Mouse (Mus musculus): Measurements from ENCODE around the gene Vmn1r32. TPM values are rescaled to one million over a fixed set of nuclear protein-coding genes. Genes with fewer than 3 reads are reported as not detected.
A peak's percentile ranks its signal among the peaks of the same experiment; 100 is the strongest.

Gene Vmn1r32
- total RNA-seq (2014; rRNA removed; ENCODE audit: low replicate concordance) (not detected in 2 replicates), polyA plus RNA-seq (2015; fragmentation: Nextera tagmentation; extraction: Ambion mirVana) (not detected in 2 replicates)

- TF ChIP-seq EP300 (IDR thresholded peaks at IDR 0.05; ENCODE audit: low read depth) (no peak), CTCF (IDR thresholded peaks at IDR 0.05; ENCODE audit: low read depth) (no peak)
- Histone ChIP-seq H3K27ac (ENCODE audit: low read depth) (no peak within 1 kb of the TSS), H3K9ac (replicated peaks; ENCODE audit: low read depth, low read length) (no peak within 1 kb of the TSS), H3K4me2 (ENCODE audit: low read depth, low read length) (no peak within 1 kb of the TSS), H3K36me3 (replicated peaks; ENCODE audit: control insufficient read depth, insufficient read depth, low read length) (no peaks in the 10 kb centered on the region), H3K9me3 (replicated peaks; ENCODE audit: control insufficient read depth, low read length) (no peaks in the 10 kb centered on the region), H3K27me3 (ENCODE audit: control insufficient read depth, insufficient read depth, low read length) (no peaks in the 10 kb centered on the region), H3K4me1 (ENCODE audit: control insufficient read depth, insufficient read depth) (no peaks in the 10 kb centered on the region), H3K4me3 (ENCODE audit: low read depth, low read length) (no peak within 1 kb of the TSS)
- ATAC-seq (ENCODE audit: insufficient read depth, low read depth) (no peak), DNase-seq (ENCODE audit: low spot score) (no peak)
- 69% methylated on average over 1 of the region's 1 CpGs for whole genome bisulfite sequencing
These were observed at the start of gene Vmn1r32 for GRCm38 (mm10) chr6:66559996-66560395. Gene Vmn1r32, minus strand, starts transcription at chr6:66560096.

DNA sequence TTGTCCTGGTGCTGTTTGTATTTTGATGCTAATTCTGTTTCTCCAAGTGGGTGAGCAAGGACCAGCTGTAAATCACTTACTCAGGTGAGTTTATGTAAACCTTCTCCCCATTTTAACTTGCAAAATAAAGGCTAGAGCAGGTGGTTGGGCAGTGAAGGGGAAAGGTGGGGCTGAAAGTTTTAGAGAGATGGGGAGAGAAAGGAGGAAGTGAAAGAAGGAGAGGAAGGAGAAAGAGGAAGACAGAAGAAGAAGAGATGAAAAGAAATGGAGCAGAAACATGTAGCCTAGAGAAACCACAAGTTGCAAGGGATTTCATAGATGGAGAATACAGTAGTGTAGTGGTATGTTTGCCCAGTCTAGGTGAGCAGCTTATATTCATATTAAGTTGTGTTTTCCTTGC lies 35.9 kb upstream of the Vmn1r32 start:
- no peak overlapping the region for H3K4me2 ChIP-seq (ENCODE audit: low read depth, low read length)
- H3K9ac ChIP-seq (replicated peaks; ENCODE audit: low read depth, low read length): no peak overlapping the region
- no peaks in the 10 kb centered on the region for H3K27me3 ChIP-seq (ENCODE audit: control insufficient read depth, insufficient read depth, low read length)
- ATAC-seq (ENCODE audit: insufficient read depth, low read depth) (no peak), DNase-seq (ENCODE audit: low spot score) (no peak)
- no peak overlapping the region for H3K4me3 ChIP-seq (ENCODE audit: low read depth, low read length)
- no peak for TF ChIP-seq EP300 (IDR thresholded peaks at IDR 0.05; ENCODE audit: low read depth)
- no peak for TF ChIP-seq CTCF (IDR thresholded peaks at IDR 0.05; ENCODE audit: low read depth)
- no peaks in the 10 kb centered on the region for H3K36me3 ChIP-seq (replicated peaks; ENCODE audit: control insufficient read depth, insufficient read depth, low read length)
- no peaks in the 10 kb centered on the region for H3K9me3 ChIP-seq (replicated peaks; ENCODE audit: control insufficient read depth, low read length)
- H3K4me1 ChIP-seq (ENCODE audit: control insufficient read depth, insufficient read depth): no peaks in the 10 kb centered on the region
- no peak overlapping the region for H3K27ac ChIP-seq (ENCODE audit: low read depth)

DNA sequence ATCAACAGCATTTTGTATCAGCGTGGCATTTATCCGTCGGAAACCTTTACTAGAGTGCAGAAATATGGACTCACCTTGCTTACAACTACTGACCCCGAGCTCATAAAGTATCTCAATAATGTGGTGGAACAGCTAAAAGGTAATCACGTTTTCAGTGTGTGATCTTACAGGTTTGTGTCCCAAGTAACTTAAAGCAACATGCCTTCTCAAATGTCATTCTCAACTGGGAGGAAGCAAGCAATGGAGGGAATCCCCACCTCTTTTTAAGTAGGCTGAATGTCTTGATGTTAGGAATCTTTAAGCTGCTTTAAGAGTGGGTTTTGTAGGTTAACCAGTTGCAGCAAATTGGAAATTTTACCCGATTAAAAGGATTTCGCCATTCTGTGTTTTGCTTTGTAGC lies 23.9 kb downstream of the Vmn1r32 start:
- no peak for ATAC-seq (ENCODE audit: insufficient read depth, low read depth)
- Histone ChIP-seq H3K9ac (replicated peaks; ENCODE audit: low read depth, low read length) (peak overlapping the region; percentile 55), H3K27ac (ENCODE audit: low read depth) (no peak overlapping the region), H3K27me3 (ENCODE audit: control insufficient read depth, insufficient read depth, low read length) (no peaks in the 10 kb centered on the region), H3K36me3 (replicated peaks; ENCODE audit: control insufficient read depth, insufficient read depth, low read length) (peaks cover 15% of the 10 kb centered on the region), H3K4me1 (ENCODE audit: control insufficient read depth, insufficient read depth) (peaks cover 13% of the 10 kb centered on the region), H3K4me2 (ENCODE audit: low read depth, low read length) (peak overlapping the region; percentile 87), H3K4me3 (ENCODE audit: low read depth, low read length) (peak overlapping the region; percentile 65), H3K9me3 (replicated peaks; ENCODE audit: control insufficient read depth, low read length) (no peaks in the 10 kb centered on the region)
- TF ChIP-seq EP300 (IDR thresholded peaks at IDR 0.05; ENCODE audit: low read depth) (no peak), CTCF (IDR thresholded peaks at IDR 0.05; ENCODE audit: low read depth) (no peak)
- WGBS: 12% methylated on average over 7 of the region's 7 CpGs
- DNase-seq (ENCODE audit: low spot score): no peak

DNA sequence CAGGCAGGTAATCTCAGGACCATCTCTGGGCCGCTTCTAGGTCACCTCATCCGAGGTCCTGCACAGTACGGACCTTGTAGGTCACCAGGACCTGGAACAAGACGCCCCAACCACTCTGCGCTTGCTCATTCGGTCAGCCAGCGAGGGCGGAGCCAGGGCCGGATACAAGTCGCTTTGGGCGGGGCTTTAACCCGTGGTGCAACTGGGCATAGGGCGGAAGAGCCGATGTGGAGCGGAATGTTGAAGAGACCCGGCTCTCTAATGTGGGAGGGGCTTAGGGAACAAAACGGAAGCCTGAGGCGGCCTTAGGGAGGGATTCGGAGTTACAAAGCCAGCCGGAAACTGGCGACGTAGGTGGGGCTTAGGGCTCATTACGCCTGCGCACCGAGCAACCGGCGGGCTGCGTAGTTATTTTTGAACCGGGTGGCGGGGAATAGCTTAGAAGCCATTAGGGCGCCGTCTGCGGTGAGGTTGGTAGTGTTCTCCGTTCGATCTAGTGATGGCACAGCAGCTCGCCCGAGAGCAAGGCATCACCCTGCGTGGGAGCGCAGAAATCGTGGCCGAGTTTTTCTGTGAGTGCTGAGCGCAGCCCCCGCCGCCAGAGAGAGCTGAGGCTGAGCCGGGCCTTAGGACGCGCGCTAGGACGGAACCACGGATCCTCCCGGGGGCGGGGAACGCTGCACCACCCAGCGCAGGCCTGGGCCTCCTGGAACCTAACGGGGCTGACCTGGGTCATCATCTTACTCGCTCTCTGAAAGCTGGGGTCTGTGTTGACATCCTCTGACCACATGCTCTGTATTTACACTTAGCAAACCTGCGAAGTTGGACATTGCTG lies 24.7 kb downstream of the Vmn1r32 start, which contains the start of gene Mad2l1:
Gene Mad2l1, plus strand, starts transcription at position 363 of the 835 bp plus-strand sequence.
- ATAC-seq (ENCODE audit: insufficient read depth, low read depth) (peak; percentile 100), DNase-seq (ENCODE audit: low spot score) (peak; percentile 100)
- Histone ChIP-seq H3K36me3 (replicated peaks; ENCODE audit: control insufficient read depth, insufficient read depth, low read length) (peaks cover 14% of the 10 kb centered on the region; the same call in 1 of the 2 replicates), H3K27me3 (ENCODE audit: control insufficient read depth, insufficient read depth, low read length) (no peaks in the 10 kb centered on the region), H3K9me3 (replicated peaks; ENCODE audit: control insufficient read depth, low read length) (no peaks in the 10 kb centered on the region), H3K4me2 (ENCODE audit: low read depth, low read length) (peak within 1 kb of the TSS; percentile 87), H3K4me3 (ENCODE audit: low read depth, low read length) (peak within 1 kb of the TSS; percentile 65), H3K9ac (replicated peaks; ENCODE audit: low read depth, low read length) (peak within 1 kb of the TSS; percentile 55), H3K4me1 (ENCODE audit: control insufficient read depth, insufficient read depth) (peaks cover 13% of the 10 kb centered on the region), H3K27ac (ENCODE audit: low read depth) (peak within 1 kb of the TSS; percentile 86)
- TF ChIP-seq EP300 (IDR thresholded peaks at IDR 0.05; ENCODE audit: low read depth) (0 out of 2 replicates have a peak, but pooled peaks have one; percentile 45), CTCF (IDR thresholded peaks at IDR 0.05; ENCODE audit: low read depth) (no peak)
- 0% methylated on average over 57 of the region's 57 CpGs for WGBS

DNA sequence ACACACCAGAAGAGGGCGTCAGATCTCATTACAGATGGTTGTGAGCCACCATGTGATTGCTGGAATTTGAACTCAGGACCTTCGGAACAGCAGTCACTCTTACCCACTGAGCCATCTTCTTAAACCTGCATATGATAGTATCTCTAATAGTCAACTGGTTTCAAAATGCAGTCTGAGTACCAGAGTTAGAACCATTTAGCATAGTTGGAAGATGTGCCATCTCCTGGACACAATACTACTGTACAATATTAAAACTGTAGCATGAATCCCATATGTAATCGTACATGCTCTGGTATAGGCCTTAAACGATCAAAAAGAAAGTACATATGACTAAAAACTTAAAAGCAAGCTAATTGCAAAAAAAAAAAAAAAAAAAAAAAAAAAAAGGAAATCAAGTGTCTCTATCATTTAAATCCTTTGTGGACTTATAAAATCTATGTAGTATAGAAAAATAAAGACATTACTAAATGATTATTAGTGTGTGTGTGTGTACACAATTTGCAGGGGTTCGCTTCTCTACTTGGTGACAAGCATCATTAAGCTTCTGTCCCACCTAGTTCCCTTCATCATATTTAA lies 25.4 kb downstream of the Vmn1r32 start:
- Histone ChIP-seq H3K27me3 (ENCODE audit: control insufficient read depth, insufficient read depth, low read length) (no peaks in the 10 kb centered on the region), H3K9me3 (replicated peaks; ENCODE audit: control insufficient read depth, low read length) (no peaks in the 10 kb centered on the region), H3K27ac (ENCODE audit: low read depth) (peak overlapping the region; percentile 86), H3K36me3 (replicated peaks; ENCODE audit: control insufficient read depth, insufficient read depth, low read length) (peaks cover 6% of the 10 kb centered on the region; the same call in 1 of the 2 replicates), H3K4me2 (ENCODE audit: low read depth, low read length) (peak overlapping the region; percentile 64), H3K9ac (replicated peaks; ENCODE audit: low read depth, low read length) (no peak overlapping the region), H3K4me3 (ENCODE audit: low read depth, low read length) (peak overlapping the region; percentile 65), H3K4me1 (ENCODE audit: control insufficient read depth, insufficient read depth) (peaks cover 13% of the 10 kb centered on the region)
- DNase-seq (ENCODE audit: low spot score) (no peak), ATAC-seq (ENCODE audit: insufficient read depth, low read depth) (no peak)
- WGBS: 71% methylated on average over 5 of the region's 5 CpGs
- TF ChIP-seq EP300 (IDR thresholded peaks at IDR 0.05; ENCODE audit: low read depth) (no peak), CTCF (IDR thresholded peaks at IDR 0.05; ENCODE audit: low read depth) (no peak)
